Mouse (Mus musculus): Measurements from ENCODE around the gene Cox7a2. TPM values are rescaled to one million over a fixed set of nuclear protein-coding genes. Genes with fewer than 3 reads are reported as not detected.
A peak's percentile ranks its signal among the peaks of the same experiment; 100 is the strongest.

Gene Cox7a2
- polyA plus RNA-seq, 2 experiments, result 399 to 630 TPM

- H3K36me3 ChIP-seq (ENCODE audit: control insufficient read depth, insufficient read depth, low read length), result no peaks in the 10 kb centered on the region
- WGBS, result under 1% methylated on average over 64 of the region's 64 CpGs
- peak within 1 kb of the TSS; percentile 96 for H3K27ac ChIP-seq (replicated peaks; ENCODE audit: low read depth, low read length)
These were observed 41.0 kb downstream of the Cox7a2 start, which contains the start of gene Col12a1 for GRCm38 (mm10) chr9:79718481-79719370. Gene Col12a1, minus strand, starts transcription at chr9:79718831.

GRCm38 (mm10) chr9:79717836-79718475, 41.7 kb downstream of the Cox7a2 start:
- Histone ChIP-seq H3K27ac (replicated peaks; ENCODE audit: low read depth, low read length) (peak overlapping the region; percentile 96), H3K4me2 (replicated peaks; ENCODE audit: low read depth, low read length, severe bottlenecking) (peak overlapping the region; percentile 76), H3K27me3 (ENCODE audit: control insufficient read depth, insufficient read depth, low read length) (no peaks in the 10 kb centered on the region), H3K9me3 (ENCODE audit: control insufficient read depth, low read length) (no peaks in the 10 kb centered on the region), H3K36me3 (ENCODE audit: control insufficient read depth, insufficient read depth, low read length) (peaks cover 3% of the 10 kb centered on the region; the same call in 1 of the 2 replicates), H3K4me1 (ENCODE audit: control insufficient read depth, insufficient read depth, low read length) (peaks cover 34% of the 10 kb centered on the region), H3K9ac (ENCODE audit: low read depth, low read length, severe bottlenecking) (peak overlapping the region; percentile 85), H3K4me3 (replicated peaks; ENCODE audit: low read length) (peak overlapping the region; percentile 70)
- no peak for TF ChIP-seq POLR2A (IDR thresholded peaks at IDR 0.05; ENCODE audit: borderline replicate concordance, extremely low read depth, insufficient read depth, insufficient read length)
- 0% methylated on average over 20 of the region's 22 CpGs for WGBS
- DNase-seq (ENCODE audit: low spot score) (peak; percentile 52), ATAC-seq (ENCODE audit: low FRiP score, low read depth) (no peak)

More at GRCm38 (mm10) chr9:79718481-79719370, 41.0 kb downstream of the Cox7a2 start, which contains the start of gene Col12a1:
- Histone ChIP-seq H3K4me3 (replicated peaks; ENCODE audit: low read length) (peak within 1 kb of the TSS; percentile 70), H3K4me1 (ENCODE audit: control insufficient read depth, insufficient read depth, low read length) (peaks cover 34% of the 10 kb centered on the region), H3K27me3 (ENCODE audit: control insufficient read depth, insufficient read depth, low read length) (no peaks in the 10 kb centered on the region), H3K9ac (ENCODE audit: low read depth, low read length, severe bottlenecking) (peak within 1 kb of the TSS; percentile 85), H3K9me3 (ENCODE audit: control insufficient read depth, low read length) (no peaks in the 10 kb centered on the region), H3K4me2 (replicated peaks; ENCODE audit: low read depth, low read length, severe bottlenecking) (peak within 1 kb of the TSS; percentile 76)
- ATAC-seq (ENCODE audit: low FRiP score, low read depth) (peak; percentile 68), DNase-seq (ENCODE audit: low spot score) (peak; percentile 93)
- TF ChIP-seq POLR2A (IDR thresholded peaks at IDR 0.05; ENCODE audit: borderline replicate concordance, extremely low read depth, insufficient read depth, insufficient read length), result peak; percentile 87; the same call in 1 of the 2 replicates

- Histone ChIP-seq H3K36me3 (ENCODE audit: control insufficient read depth, insufficient read depth, low read length) (peaks cover 3% of the 10 kb centered on the region; the same call in 1 of the 2 replicates), H3K4me3 (replicated peaks; ENCODE audit: low read length) (peak overlapping the region; percentile 70), H3K4me1 (ENCODE audit: control insufficient read depth, insufficient read depth, low read length) (peaks cover 34% of the 10 kb centered on the region), H3K9ac (ENCODE audit: low read depth, low read length, severe bottlenecking) (peak overlapping the region; percentile 85), H3K4me2 (replicated peaks; ENCODE audit: low read depth, low read length, severe bottlenecking) (peak overlapping the region; percentile 76), H3K27ac (replicated peaks; ENCODE audit: low read depth, low read length) (peak overlapping the region; percentile 96), H3K27me3 (ENCODE audit: control insufficient read depth, insufficient read depth, low read length) (no peaks in the 10 kb centered on the region), H3K9me3 (ENCODE audit: control insufficient read depth, low read length) (no peaks in the 10 kb centered on the region)
- ATAC-seq (ENCODE audit: low FRiP score, low read depth), result peak; percentile 5; the same call in 1 of the 2 replicates
- peak; percentile 96 for DNase-seq (ENCODE audit: low spot score)
- 5% methylated on average over 23 of the region's 23 CpGs for WGBS
- TF ChIP-seq POLR2A (IDR thresholded peaks at IDR 0.05; ENCODE audit: borderline replicate concordance, extremely low read depth, insufficient read depth, insufficient read length), result no peak
These were observed 42.5 kb downstream of the Cox7a2 start for GRCm38 (mm10) chr9:79716909-79717835.

GRCm38 (mm10) chr9:79716496-79716895, 43.2 kb downstream of the Cox7a2 start:
- Histone ChIP-seq H3K9me3 (ENCODE audit: control insufficient read depth, low read length) (no peaks in the 10 kb centered on the region), H3K9ac (ENCODE audit: low read depth, low read length, severe bottlenecking) (peak overlapping the region; percentile 85), H3K4me1 (ENCODE audit: control insufficient read depth, insufficient read depth, low read length) (peaks cover 34% of the 10 kb centered on the region), H3K4me2 (replicated peaks; ENCODE audit: low read depth, low read length, severe bottlenecking) (peak overlapping the region; percentile 76), H3K27me3 (ENCODE audit: control insufficient read depth, insufficient read depth, low read length) (no peaks in the 10 kb centered on the region), H3K4me3 (replicated peaks; ENCODE audit: low read length) (peak overlapping the region; percentile 70), H3K36me3 (ENCODE audit: control insufficient read depth, insufficient read depth, low read length) (peaks cover 3% of the 10 kb centered on the region; the same call in 1 of the 2 replicates), H3K27ac (replicated peaks; ENCODE audit: low read depth, low read length) (peak overlapping the region; percentile 96)
- TF ChIP-seq POLR2A (IDR thresholded peaks at IDR 0.05; ENCODE audit: borderline replicate concordance, extremely low read depth, insufficient read depth, insufficient read length), result no peak
- ATAC-seq (ENCODE audit: low FRiP score, low read depth) (no peak), DNase-seq (ENCODE audit: low spot score) (no peak)
- 21% methylated on average over 5 of the region's 5 CpGs for whole genome bisulfite sequencing
